Mouse (Mus musculus) ES-E14 (cell line): ENCODE measurements at regions not wholly inside any gene's neighbourhood (a gene's known extent, or its start where the extent isn't known, plus 50 kb on each side); places are given as distances from the start of the nearest gene placed in this dataset.

Experiments
- MAFK ChIP-seq: IDR thresholded peaks from 2 replicates; pipeline ENCODE4 v1.6.1; 2014; ENCODE audit warnings: mild to moderate bottlenecking, low read depth, low read length, inconsistent platforms; ENCODE audit not compliant: insufficient read depth
- ZC3H11A ChIP-seq: IDR thresholded peaks from 2 replicates; pipeline ENCODE4 v1.6.1; 2012; ENCODE audit warnings: low read depth, mild to moderate bottlenecking, inconsistent platforms, low read length, borderline replicate concordance
- ZNF384 ChIP-seq: IDR thresholded peaks from 2 replicates; pipeline ENCODE4 v1.6.1; 2012; ENCODE audit warnings: low read depth, low read length, inconsistent platforms

DNA sequence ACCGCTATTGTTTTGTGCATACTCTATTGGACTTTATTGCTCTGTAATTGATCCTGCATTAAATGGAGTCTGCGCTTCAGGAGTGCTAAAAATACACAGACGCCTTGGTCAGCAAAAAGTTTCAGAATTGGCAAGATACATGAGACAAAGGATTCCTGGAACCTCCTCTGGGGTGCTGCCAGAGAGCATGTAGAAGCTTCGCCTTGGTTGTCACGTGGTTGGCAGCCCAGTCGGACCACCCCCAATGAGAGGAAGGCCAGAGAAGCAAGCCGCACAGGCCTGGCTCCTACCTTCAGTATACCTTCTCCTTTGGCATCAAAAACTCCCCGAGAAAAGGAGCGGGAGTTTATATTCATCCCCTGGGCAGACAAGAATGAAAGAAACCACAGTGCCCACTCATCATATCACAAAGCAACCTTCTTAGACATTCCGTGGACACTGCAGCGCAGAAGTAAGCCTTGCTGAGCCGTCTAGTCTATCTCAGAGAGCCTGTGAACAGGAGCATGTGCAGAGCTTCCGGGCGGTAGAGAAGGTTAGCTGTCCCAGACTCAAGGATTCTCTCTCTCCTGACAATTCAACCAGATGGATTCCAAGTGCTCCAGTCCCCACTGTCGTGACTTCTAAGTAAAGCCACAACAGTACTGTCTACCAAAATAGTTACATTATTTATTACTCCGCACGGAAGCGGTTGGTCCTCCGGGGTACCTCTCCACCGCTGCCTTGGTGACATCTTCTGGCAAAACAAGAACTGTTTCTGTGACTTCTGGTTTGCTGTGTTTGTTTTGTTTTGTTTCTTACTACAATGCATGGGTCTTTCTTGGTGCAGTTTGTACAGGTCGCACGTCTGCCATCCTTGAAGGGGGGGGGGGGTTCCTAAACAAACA, 85.6 kb upstream of the Myo10 start:
- TF ChIP-seq MAFK (no peak), ZNF384 (no peak), ZC3H11A (no peak)
